Mouse (Mus musculus) stomach, embryonic 14.5 days (tissue): Measurements from ENCODE around the gene Avp. TPM values are rescaled to one million over a fixed set of nuclear protein-coding genes. Genes with fewer than 3 reads are reported as not detected.

Source experiments
- ATAC-seq: fragments of 200-750 bp; cut with Nextera tagmentation; 2 replicates; pipeline ENCODE4 v1.8.0; 2017; ENCODE audit warnings: low read depth, moderate TSS enrichment; ENCODE audit not compliant: insufficient number of reproducible peaks, insufficient read depth, low FRiP score
- H3K27ac ChIP-seq: fragments of 300-500 bp; sonication (generic); 2 replicates; pipeline ENCODE4 v1.5.1; 2014; ENCODE audit warnings: mild to moderate bottlenecking, low read length, moderate library complexity, mixed read lengths
- H3K27me3 ChIP-seq: fragments of 300-500 bp; sonication (generic); 2 replicates; pipeline ENCODE4 v1.6.1; 2014; ENCODE audit warnings: low read length, control low read depth, mixed read lengths; ENCODE audit not compliant: control insufficient read depth, insufficient read depth
- H3K36me3 ChIP-seq: fragments of 300-500 bp; sonication (generic); 2 replicates; pipeline ENCODE4 v1.6.1; 2014; ENCODE audit warnings: mild to moderate bottlenecking, control low read depth, low read length, moderate library complexity, mixed read lengths; ENCODE audit not compliant: control insufficient read depth, insufficient read depth
- H3K4me1 ChIP-seq: fragments of 300-500 bp; sonication (generic); 2 replicates; pipeline ENCODE4 v1.6.1; 2014; ENCODE audit warnings: low read length, control low read depth, mixed read lengths; ENCODE audit not compliant: control insufficient read depth, insufficient read depth
- H3K4me2 ChIP-seq: fragments of 300-500 bp; sonication (generic); replicated peaks from 2 replicates; pipeline ENCODE4 v1.6.1; 2014; ENCODE audit warnings: low read depth, low read length, control low read depth
- H3K4me3 ChIP-seq: fragments of 300-500 bp; sonication (generic); 2 replicates; pipeline ENCODE4 v1.5.1; 2014; ENCODE audit warnings: low read depth, low read length, control low read depth
- H3K9ac ChIP-seq: fragments of 300-500 bp; sonication (generic); replicated peaks from 2 replicates; pipeline ENCODE4 v1.6.1; 2014; ENCODE audit warnings: low read depth, mild to moderate bottlenecking, control low read depth, low read length, moderate library complexity, mixed read lengths
- H3K9me3 ChIP-seq: fragments of 300-500 bp; sonication (generic); 2 replicates; pipeline ENCODE4 v1.6.1; 2016; ENCODE audit warnings: low read depth, low read length, control low read depth; ENCODE audit not compliant: control insufficient read depth
- WGBS: fragments of 180-500 bp; shearing (Covaris S2); extraction: QIAGEN DNeasy Blood & Tissue Kit; methylation state at CpG from one replicate; pipeline ENCODE4 v1.1.7; 2014; 5-methylcytosine and 5-hydroxymethylcytosine counted together
- polyA plus RNA-seq: library from polyadenylated mRNA; unstranded; fragments of >200 nt; fragmentation: Nextera tagmentation; extraction: Ambion mirVana; gene quantifications from 2 replicates; pipeline ENCODE4 v1.2.1, GENCODE M21; 2014

Gene Avp
- polyA plus RNA-seq, 1 experiment from 2014 or later = not detected

DNA sequence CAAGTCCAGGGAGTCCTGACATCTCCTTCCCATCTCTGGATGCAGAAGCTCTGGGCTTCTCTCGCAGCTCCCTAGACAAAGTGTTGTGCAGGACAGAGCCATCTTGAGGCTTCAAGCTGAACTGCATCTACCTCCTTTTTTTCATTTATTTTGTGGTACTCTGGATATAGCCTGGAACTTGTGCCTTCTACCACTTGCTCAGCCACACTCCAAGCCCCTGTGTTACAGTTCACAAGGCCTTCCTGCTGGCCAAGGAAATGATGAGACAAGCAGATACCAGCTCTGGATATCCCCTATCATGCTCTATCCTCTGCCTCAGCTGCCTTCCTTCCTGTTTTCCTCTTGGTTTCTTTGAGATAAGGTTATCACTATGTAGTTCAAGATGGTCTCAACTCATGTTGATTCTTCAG, 15.3 kb upstream of the Avp start:
- no peak for ATAC-seq
- Histone ChIP-seq H3K27ac (no peak overlapping the region), H3K9me3 (no peaks in the 10 kb centered on the region), H3K9ac (no peak overlapping the region), H3K4me1 (no peaks in the 10 kb centered on the region), H3K4me2 (no peak overlapping the region), H3K27me3 (no peaks in the 10 kb centered on the region), H3K4me3 (no peak overlapping the region), H3K36me3 (peaks cover 26% of the 10 kb centered on the region)
- 0% methylated on average over 1 of the region's 1 CpGs for WGBS

DNA sequence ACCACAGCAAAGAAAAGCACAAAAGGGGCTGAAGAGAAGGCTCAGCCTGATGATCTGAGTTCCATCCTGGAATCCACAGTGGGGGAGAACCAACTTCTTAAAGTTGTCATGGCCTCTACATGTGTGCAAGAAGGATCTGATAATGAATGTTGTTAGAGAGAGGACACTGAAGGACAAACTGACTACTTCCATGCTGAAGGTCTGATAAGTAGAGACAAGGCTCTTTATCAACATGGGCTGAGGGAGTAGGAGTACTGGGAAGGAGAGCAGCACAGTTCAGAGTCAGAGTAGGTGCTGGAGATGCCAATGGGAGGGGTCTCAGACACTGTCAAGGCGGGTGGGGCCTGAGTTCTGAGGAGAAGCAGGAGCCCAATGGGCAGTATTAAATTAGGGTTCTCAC, 13.2 kb upstream of the Avp start:
- 92% methylated on average over 1 of the region's 1 CpGs for WGBS
- Histone ChIP-seq H3K27ac (no peak overlapping the region), H3K9ac (no peak overlapping the region), H3K36me3 (peaks cover 37% of the 10 kb centered on the region), H3K4me2 (no peak overlapping the region), H3K4me3 (no peak overlapping the region), H3K9me3 (no peaks in the 10 kb centered on the region), H3K4me1 (no peaks in the 10 kb centered on the region), H3K27me3 (no peaks in the 10 kb centered on the region)
- ATAC-seq = no peak

DNA sequence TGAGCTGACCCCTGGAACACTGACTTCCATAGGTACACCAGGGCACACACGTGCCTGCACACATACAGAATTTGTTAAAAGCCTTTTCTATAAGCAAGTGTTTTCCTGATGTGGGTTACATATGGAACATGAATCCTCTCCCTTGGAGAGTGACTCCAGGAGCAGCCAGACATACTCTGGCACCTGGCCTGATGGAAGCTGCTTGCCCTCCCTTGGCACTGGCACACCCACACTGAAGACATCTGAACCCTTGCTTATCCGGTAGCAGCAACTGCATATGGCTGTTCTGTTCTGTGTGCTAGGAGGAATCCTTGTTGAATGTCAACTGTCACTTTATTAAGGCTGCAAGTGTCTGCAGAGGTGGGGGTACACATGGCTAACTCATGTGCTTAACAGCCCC, 8.7 kb upstream of the Avp start:
- Histone ChIP-seq H3K4me3 (no peak overlapping the region), H3K9me3 (no peaks in the 10 kb centered on the region), H3K9ac (no peak overlapping the region), H3K27me3 (no peaks in the 10 kb centered on the region), H3K27ac (no peak overlapping the region), H3K4me1 (no peaks in the 10 kb centered on the region), H3K4me2 (no peak overlapping the region), H3K36me3 (peaks cover 21% of the 10 kb centered on the region; the same call in 1 of the 2 replicates)
- ATAC-seq = no peak
- WGBS = 88% methylated on average over 2 of the region's 2 CpGs

DNA sequence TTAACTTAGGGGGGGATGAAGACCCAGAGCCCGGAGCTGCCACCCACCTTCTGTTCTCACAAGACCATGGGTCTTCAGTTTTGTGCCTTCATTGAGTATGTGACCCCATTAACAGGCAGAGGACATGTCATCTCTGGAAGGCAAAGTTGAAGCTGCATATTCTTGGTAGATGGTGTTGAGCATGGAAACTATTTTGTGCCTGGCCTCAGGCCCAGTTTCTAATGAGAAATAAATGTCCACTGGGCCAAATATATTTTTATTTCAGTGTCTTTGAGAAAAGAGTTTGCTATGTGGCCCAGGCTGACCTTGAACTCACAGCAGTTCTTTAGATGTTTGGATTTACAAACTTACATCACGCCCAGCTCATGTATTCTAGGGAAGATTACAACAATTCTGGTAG, 7.4 kb upstream of the Avp start:
- Histone ChIP-seq H3K4me3 (no peak overlapping the region), H3K4me1 (no peaks in the 10 kb centered on the region), H3K9me3 (no peaks in the 10 kb centered on the region), H3K27me3 (no peaks in the 10 kb centered on the region), H3K27ac (no peak overlapping the region), H3K36me3 (peaks cover 16% of the 10 kb centered on the region; the same call in 1 of the 2 replicates), H3K9ac (no peak overlapping the region), H3K4me2 (no peak overlapping the region)
- ATAC-seq = no peak
- WGBS = 84% methylated on average over 2 of the region's 2 CpGs

DNA sequence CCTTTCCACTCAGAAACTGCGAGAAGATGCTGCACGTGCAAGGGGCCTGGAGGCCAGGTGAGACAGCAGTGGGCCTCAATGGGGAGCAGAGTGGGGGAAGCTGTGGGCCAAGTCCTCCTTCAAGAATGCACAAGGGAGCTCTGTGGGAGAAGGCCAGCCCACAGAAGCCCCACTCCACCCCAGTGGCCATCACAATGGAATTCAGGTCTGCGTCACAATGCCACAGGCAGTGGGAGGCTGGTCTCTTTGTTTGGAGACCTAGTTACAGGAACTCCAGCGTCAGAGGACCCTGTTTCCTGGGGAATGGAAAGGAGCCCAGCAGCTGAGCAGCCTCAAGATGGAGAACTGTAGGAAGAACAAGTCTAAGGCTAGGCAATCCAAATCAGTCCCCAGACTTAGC, 6.8 kb upstream of the Avp start:
- no peak overlapping the region for H3K4me2 ChIP-seq
- no peak for ATAC-seq
- WGBS = 65% methylated on average over 4 of the region's 4 CpGs
- no peaks in the 10 kb centered on the region for H3K9me3 ChIP-seq
- no peak overlapping the region for H3K4me3 ChIP-seq
- H3K27ac ChIP-seq = no peak overlapping the region
- H3K9ac ChIP-seq = no peak overlapping the region
- no peaks in the 10 kb centered on the region for H3K4me1 ChIP-seq
- peaks cover 11% of the 10 kb centered on the region; the same call in 1 of the 2 replicates for H3K36me3 ChIP-seq
- H3K27me3 ChIP-seq = no peaks in the 10 kb centered on the region

DNA sequence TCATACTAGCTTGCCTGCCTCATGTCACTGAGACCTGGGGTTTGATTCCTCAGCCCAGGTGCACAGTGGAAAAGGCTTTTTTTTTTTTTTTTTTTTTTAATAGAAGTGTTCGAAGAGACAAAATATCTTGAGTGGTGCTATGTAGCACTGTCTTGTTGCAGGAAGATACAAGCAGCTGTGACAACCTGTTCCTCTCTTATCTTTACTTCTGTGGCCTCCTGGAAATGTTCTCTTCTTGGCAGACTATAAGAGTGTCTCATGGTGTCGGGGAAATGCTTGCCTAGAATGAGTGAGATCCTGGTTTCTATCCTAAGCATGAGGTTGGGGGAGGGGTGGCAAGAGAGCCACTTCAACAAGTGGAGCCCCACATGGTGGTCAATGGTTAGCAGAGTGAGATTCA, 6.0 kb upstream of the Avp start:
- H3K27ac ChIP-seq = no peak overlapping the region
- H3K9ac ChIP-seq = no peak overlapping the region
- WGBS = 81% methylated on average over 2 of the region's 2 CpGs
- no peaks in the 10 kb centered on the region for H3K9me3 ChIP-seq
- ATAC-seq = no peak
- no peaks in the 10 kb centered on the region for H3K27me3 ChIP-seq
- no peak overlapping the region for H3K4me2 ChIP-seq
- no peak overlapping the region for H3K4me3 ChIP-seq
- H3K4me1 ChIP-seq = no peaks in the 10 kb centered on the region
- peaks cover 11% of the 10 kb centered on the region; the same call in 1 of the 2 replicates for H3K36me3 ChIP-seq

DNA sequence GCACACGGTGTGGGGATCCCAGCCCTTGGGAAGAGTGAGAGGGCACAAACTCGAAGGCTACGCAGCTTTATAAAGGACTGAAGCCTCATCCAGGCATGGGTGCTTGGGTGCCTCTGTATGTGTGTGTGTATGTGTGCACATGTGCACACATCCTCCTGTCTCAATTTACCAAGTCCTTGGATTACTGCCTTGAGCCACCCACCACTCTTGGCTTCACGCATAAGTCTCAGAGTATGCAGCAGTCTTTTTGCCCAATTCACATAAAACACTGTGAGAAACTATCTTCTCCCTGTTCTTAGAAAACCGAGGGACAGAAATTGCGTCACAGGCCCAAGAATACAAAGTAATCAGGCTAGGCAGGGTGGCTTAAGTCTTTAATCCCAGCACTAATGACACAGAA, 3.7 kb upstream of the Avp start:
- no peak for ATAC-seq
- Histone ChIP-seq H3K9me3 (no peaks in the 10 kb centered on the region), H3K4me2 (no peak overlapping the region), H3K4me1 (peaks cover 2% of the 10 kb centered on the region; the same call in 1 of the 2 replicates), H3K27me3 (peaks cover 19% of the 10 kb centered on the region; the same call in 1 of the 2 replicates), H3K9ac (no peak overlapping the region), H3K4me3 (no peak overlapping the region), H3K27ac (no peak overlapping the region), H3K36me3 (peaks cover 4% of the 10 kb centered on the region; the same call in 1 of the 2 replicates)
- 89% methylated on average over 6 of the region's 6 CpGs for WGBS

DNA sequence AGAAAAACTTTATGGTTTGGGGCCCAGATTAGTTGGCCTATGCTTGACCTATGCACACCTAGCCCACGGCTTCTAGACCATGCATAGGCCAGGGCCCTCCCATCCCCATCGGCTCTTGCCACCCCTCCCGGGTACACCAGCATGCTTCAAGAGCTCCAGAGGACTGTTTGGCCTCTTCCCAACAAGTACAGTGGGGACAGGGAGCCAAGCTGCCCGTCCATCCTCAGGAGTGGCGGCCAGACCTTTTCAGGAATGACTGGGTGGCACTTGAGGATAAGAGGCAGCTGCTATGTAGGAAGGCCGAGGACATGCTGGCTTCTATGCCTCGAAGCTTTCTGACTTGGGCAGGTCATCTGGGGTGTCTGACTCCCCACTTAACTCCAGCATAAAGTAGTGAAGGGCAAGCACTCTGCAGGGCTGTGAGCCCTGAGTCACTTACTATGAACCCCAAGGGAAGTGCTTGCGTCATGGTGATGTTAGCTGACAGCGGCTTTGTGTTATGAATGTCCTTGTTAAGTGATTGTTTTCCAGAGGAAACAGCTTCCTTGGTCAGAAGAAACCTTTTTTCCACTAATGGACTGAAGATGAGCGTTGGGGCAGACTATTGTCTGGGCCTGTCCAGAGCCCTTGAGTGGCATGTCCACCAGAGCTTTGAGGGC, 1.7 kb upstream of the Avp start:
- Histone ChIP-seq H3K9ac (no peak overlapping the region), H3K4me2 (no peak overlapping the region), H3K36me3 (no peaks in the 10 kb centered on the region), H3K9me3 (no peaks in the 10 kb centered on the region), H3K27me3 (peaks cover 34% of the 10 kb centered on the region), H3K4me3 (no peak overlapping the region), H3K27ac (no peak overlapping the region), H3K4me1 (peaks cover 10% of the 10 kb centered on the region; the same call in 1 of the 2 replicates)
- 66% methylated on average over 10 of the region's 10 CpGs for WGBS
- ATAC-seq = no peak

DNA sequence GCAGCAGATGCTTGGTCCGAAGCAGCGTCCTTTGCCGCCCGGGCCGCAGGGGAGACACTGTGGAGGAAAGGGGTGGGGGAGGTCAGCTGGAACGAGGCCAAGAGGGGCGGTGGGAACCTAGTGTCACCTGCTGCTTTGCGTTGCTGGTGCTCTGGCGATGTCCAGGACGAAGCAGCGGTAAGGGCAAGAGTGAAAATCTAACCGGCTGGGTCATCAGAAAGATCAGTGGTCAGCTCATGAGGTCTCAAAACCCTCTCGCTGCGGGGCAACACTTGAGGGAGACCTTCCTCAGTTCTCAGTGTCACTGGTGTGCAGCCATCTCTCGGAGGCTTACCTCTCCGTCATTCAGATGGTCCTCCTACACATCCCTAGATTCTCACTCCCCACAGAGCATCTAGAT, 1.2 kb downstream of the Avp start:
- Histone ChIP-seq H3K27ac (no peak overlapping the region), H3K9ac (no peak overlapping the region), H3K9me3 (no peaks in the 10 kb centered on the region), H3K27me3 (peaks cover 54% of the 10 kb centered on the region), H3K4me2 (peak overlapping the region; percentile 53), H3K4me3 (peak overlapping the region; percentile 30), H3K4me1 (peaks cover 18% of the 10 kb centered on the region; the same call in 1 of the 2 replicates), H3K36me3 (no peaks in the 10 kb centered on the region)
- ATAC-seq = no peak
- WGBS = 4% methylated on average over 16 of the region's 16 CpGs
